Mouse (Mus musculus) forebrain, embryonic 14.5 days (tissue): Measurements from ENCODE around the gene Fto. TPM values are rescaled to one million over a fixed set of nuclear protein-coding genes. Genes with fewer than 3 reads are reported as not detected.

Experiments used
- ATAC-seq: fragments of 200-750 bp; cut with Nextera tagmentation; 2 replicates; pipeline ENCODE4 v1.8.0; 2017; ENCODE audit warnings: mild to moderate bottlenecking, moderate library complexity
- DNase-seq: peaks from one replicate; pipeline ENCODE4 v3.0.0-alpha.2; 2015; ENCODE audit warnings: low spot score
- H3K27ac ChIP-seq: fragments of 300-500 bp; sonication (generic); 2 replicates; pipeline ENCODE4 v1.5.1; 2014; ENCODE audit warnings: low read depth, mild to moderate bottlenecking, control low read depth, low read length, moderate library complexity
- H3K27me3 ChIP-seq: fragments of 300-500 bp; sonication (generic); replicated peaks from 2 replicates; pipeline ENCODE4 v1.6.1; 2014; ENCODE audit warnings: low read length, control low read depth, mixed read lengths; ENCODE audit not compliant: control insufficient read depth, insufficient read depth
- H3K36me3 ChIP-seq: fragments of 300-500 bp; sonication (generic); 2 replicates; pipeline ENCODE4 v1.6.1; 2014; ENCODE audit warnings: low read length, control low read depth; ENCODE audit not compliant: control insufficient read depth, insufficient read depth
- H3K4me1 ChIP-seq: fragments of 300-500 bp; sonication (generic); 2 replicates; pipeline ENCODE4 v1.6.1; 2014; ENCODE audit warnings: antibody characterized with exemption, low read length, control low read depth; ENCODE audit not compliant: control insufficient read depth, insufficient read depth
- H3K4me2 ChIP-seq: fragments of 300-500 bp; sonication (generic); 2 replicates; pipeline ENCODE4 v1.6.1; 2014; ENCODE audit warnings: mild to moderate bottlenecking, control low read depth, low read length
- H3K4me3 ChIP-seq: fragments of 300-500 bp; sonication (generic); 2 replicates; pipeline ENCODE4 v1.5.1; 2014; ENCODE audit warnings: low read depth, low read length, control low read depth
- H3K9ac ChIP-seq: fragments of 300-500 bp; sonication (generic); 2 replicates; pipeline ENCODE4 v1.6.1; 2014; ENCODE audit warnings: mild to moderate bottlenecking, low read length, control low read depth, moderate library complexity
- H3K9me3 ChIP-seq: fragments of 300-500 bp; sonication (generic); replicated peaks from 2 replicates; pipeline ENCODE4 v1.6.1; 2016; ENCODE audit warnings: low read length, control low read depth, mixed read lengths; ENCODE audit not compliant: control insufficient read depth
- WGBS: fragments of 180-500 bp; shearing (Covaris S2); extraction: QIAGEN DNeasy Blood & Tissue Kit; methylation state at CpG from one replicate; pipeline ENCODE4 v1.1.7; 2014; 5-methylcytosine and 5-hydroxymethylcytosine counted together
- polyA plus RNA-seq: library from polyadenylated mRNA; unstranded; fragments of >200 nt; fragmentation: Nextera tagmentation; extraction: Ambion mirVana; gene quantifications from 2 replicates; pipeline ENCODE4 v1.2.1, GENCODE M21; 2014

Gene Fto
- polyA plus RNA-seq, 1 experiment from 2014 or later: 103 TPM

- H3K4me1 ChIP-seq: peaks cover 4% of the 10 kb centered on the region
- no peak overlapping the region for H3K27ac ChIP-seq
- DNase-seq: no peak
- no peaks in the 10 kb centered on the region for H3K9me3 ChIP-seq
- no peak overlapping the region for H3K4me2 ChIP-seq
- no peaks in the 10 kb centered on the region for H3K36me3 ChIP-seq
- H3K9ac ChIP-seq: no peak overlapping the region
- WGBS: 19% methylated on average over 14 of the region's 14 CpGs
- no peaks in the 10 kb centered on the region for H3K27me3 ChIP-seq
- no peak overlapping the region for H3K4me3 ChIP-seq
- ATAC-seq: no peak
Measured at GRCm38 (mm10) chr8:91599349-91599837, 286.1 kb downstream of the Fto start.

- Histone ChIP-seq H3K27me3 (no peaks in the 10 kb centered on the region), H3K9ac (no peak overlapping the region), H3K27ac (no peak overlapping the region), H3K9me3 (no peaks in the 10 kb centered on the region), H3K36me3 (no peaks in the 10 kb centered on the region), H3K4me2 (no peak overlapping the region), H3K4me1 (peaks cover 4% of the 10 kb centered on the region), H3K4me3 (no peak overlapping the region)
- 92% methylated on average over 9 of the region's 9 CpGs for WGBS
- ATAC-seq (no peak), DNase-seq (no peak)
Measured at GRCm38 (mm10) chr8:91603751-91604150, 290.4 kb downstream of the Fto start.

GRCm38 (mm10) chr8:91605901-91606300 is 292.6 kb downstream of the Fto start:
- WGBS: 90% methylated on average over 8 of the region's 8 CpGs
- DNase-seq: no peak
- Histone ChIP-seq H3K9me3 (no peaks in the 10 kb centered on the region), H3K4me1 (peaks cover 2% of the 10 kb centered on the region; the same call in 1 of the 2 replicates), H3K36me3 (no peaks in the 10 kb centered on the region), H3K4me3 (no peak overlapping the region), H3K27ac (no peak overlapping the region), H3K4me2 (no peak overlapping the region), H3K27me3 (peaks cover 3% of the 10 kb centered on the region; the same call in 1 of the 2 replicates), H3K9ac (no peak overlapping the region)
- no peak for ATAC-seq

DNA sequence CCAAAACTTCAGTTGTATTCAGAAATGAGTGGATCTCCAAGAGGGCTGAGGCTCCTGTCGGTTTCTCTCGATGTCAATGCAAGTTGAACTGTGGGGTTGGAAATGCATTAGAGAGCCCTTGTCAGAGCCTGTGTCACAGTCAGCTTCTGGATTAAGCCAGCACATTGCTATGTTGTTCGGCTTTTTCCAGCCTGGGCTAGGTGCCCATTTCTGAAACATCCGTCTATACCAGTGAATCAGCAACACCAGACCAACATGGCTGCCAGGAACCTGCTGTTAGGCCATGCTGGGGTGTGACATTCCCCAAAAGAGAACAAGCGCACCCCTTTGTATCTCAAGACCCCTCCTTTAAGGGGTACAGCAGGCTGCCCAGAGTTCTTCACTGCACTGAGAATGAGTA is 293.8 kb downstream of the Fto start:
- Histone ChIP-seq H3K4me1 (peaks cover 14% of the 10 kb centered on the region), H3K4me3 (no peak overlapping the region), H3K27ac (no peak overlapping the region), H3K27me3 (peaks cover 3% of the 10 kb centered on the region; the same call in 1 of the 2 replicates), H3K36me3 (no peaks in the 10 kb centered on the region), H3K9me3 (no peaks in the 10 kb centered on the region), H3K4me2 (no peak overlapping the region), H3K9ac (no peak overlapping the region)
- DNase-seq (no peak), ATAC-seq (no peak)
- 78% methylated on average over 5 of the region's 5 CpGs for WGBS

GRCm38 (mm10) chr8:91611191-91611590 is 297.9 kb downstream of the Fto start:
- Histone ChIP-seq H3K9ac (no peak overlapping the region), H3K36me3 (no peaks in the 10 kb centered on the region), H3K4me1 (peaks cover 32% of the 10 kb centered on the region), H3K27me3 (peaks cover 8% of the 10 kb centered on the region; the same call in 1 of the 2 replicates), H3K4me2 (no peak overlapping the region), H3K27ac (no peak overlapping the region), H3K4me3 (no peak overlapping the region), H3K9me3 (no peaks in the 10 kb centered on the region)
- DNase-seq (no peak), ATAC-seq (no peak)
- WGBS: 72% methylated on average over 7 of the region's 7 CpGs

GRCm38 (mm10) chr8:91611723-91612362 is 298.5 kb downstream of the Fto start:
- 12% methylated on average over 14 of the region's 14 CpGs for WGBS
- H3K4me1 ChIP-seq: peaks cover 32% of the 10 kb centered on the region
- no peak overlapping the region for H3K9ac ChIP-seq
- ATAC-seq: peak; percentile 56; the same call in 1 of the 2 replicates
- no peak overlapping the region for H3K4me3 ChIP-seq
- H3K27me3 ChIP-seq: peaks cover 8% of the 10 kb centered on the region; the same call in 1 of the 2 replicates
- no peaks in the 10 kb centered on the region for H3K9me3 ChIP-seq
- no peak overlapping the region for H3K27ac ChIP-seq
- no peaks in the 10 kb centered on the region for H3K36me3 ChIP-seq
- H3K4me2 ChIP-seq: peak overlapping the region; percentile 29
- DNase-seq: peak; percentile 62

- H3K4me3 ChIP-seq: no peak overlapping the region
- H3K4me2 ChIP-seq: peak overlapping the region; percentile 29
- H3K36me3 ChIP-seq: no peaks in the 10 kb centered on the region
- peaks cover 8% of the 10 kb centered on the region; the same call in 1 of the 2 replicates for H3K27me3 ChIP-seq
- ATAC-seq (peak; percentile 67), DNase-seq (peak; percentile 61)
- H3K9ac ChIP-seq: peak overlapping the region; percentile 30; the same call in 1 of the 2 replicates
- no peak overlapping the region for H3K27ac ChIP-seq
- 17% methylated on average over 18 of the region's 18 CpGs for WGBS
- H3K4me1 ChIP-seq: peaks cover 37% of the 10 kb centered on the region
- H3K9me3 ChIP-seq: no peaks in the 10 kb centered on the region
Measured at GRCm38 (mm10) chr8:91612387-91613130, 299.2 kb downstream of the Fto start.

GRCm38 (mm10) chr8:91613603-91614002 is 300.3 kb downstream of the Fto start:
- 36% methylated on average over 9 of the region's 9 CpGs for WGBS
- H3K27me3 ChIP-seq: peaks cover 11% of the 10 kb centered on the region; the same call in 1 of the 2 replicates

GRCm38 (mm10) chr8:91615196-91615595 is 301.9 kb downstream of the Fto start:
- Histone ChIP-seq H3K4me2 (no peak overlapping the region), H3K4me3 (no peak overlapping the region), H3K4me1 (peaks cover 48% of the 10 kb centered on the region), H3K36me3 (no peaks in the 10 kb centered on the region), H3K27me3 (peaks cover 9% of the 10 kb centered on the region; the same call in 1 of the 2 replicates), H3K9me3 (no peaks in the 10 kb centered on the region), H3K27ac (no peak overlapping the region), H3K9ac (no peak overlapping the region)
- DNase-seq (no peak), ATAC-seq (no peak)
- WGBS: 89% methylated on average over 8 of the region's 8 CpGs

More at GRCm38 (mm10) chr8:91613603-91614002, 300.3 kb downstream of the Fto start:
- no peak overlapping the region for H3K9ac ChIP-seq
- H3K4me1 ChIP-seq: peaks cover 46% of the 10 kb centered on the region
- no peaks in the 10 kb centered on the region for H3K36me3 ChIP-seq
- H3K27ac ChIP-seq: no peak overlapping the region
- H3K4me3 ChIP-seq: no peak overlapping the region
- ATAC-seq (no peak), DNase-seq (no peak)
- no peaks in the 10 kb centered on the region for H3K9me3 ChIP-seq
- H3K4me2 ChIP-seq: no peak overlapping the region
